Mouse (Mus musculus) hindbrain, postnatal 0 days (tissue): Measurements from ENCODE around the gene Ap2a2. TPM values are rescaled to one million over a fixed set of nuclear protein-coding genes. Genes with fewer than 3 reads are reported as not detected.

Experiments
- ATAC-seq: fragments of 200-750 bp; cut with Nextera tagmentation; 2 replicates; pipeline ENCODE4 v1.8.0; 2017; ENCODE audit warnings: mild to moderate bottlenecking, moderate TSS enrichment, moderate library complexity
- DNase-seq: peaks from one replicate; pipeline ENCODE4 v3.0.0-alpha.2; 2015; ENCODE audit warnings: low spot score
- H3K27ac ChIP-seq: fragments of 300-500 bp; sonication (generic); 2 replicates; pipeline ENCODE4 v1.5.1; 2014; ENCODE audit warnings: mild to moderate bottlenecking
- H3K27me3 ChIP-seq: fragments of 300-500 bp; sonication (generic); 2 replicates; pipeline ENCODE4 v1.6.1; 2014; ENCODE audit warnings: low read length, mixed read lengths; ENCODE audit not compliant: insufficient read depth
- H3K36me3 ChIP-seq: fragments of 300-500 bp; sonication (generic); 2 replicates; pipeline ENCODE4 v1.6.1; 2014; ENCODE audit warnings: low read length, mixed read lengths; ENCODE audit not compliant: insufficient read depth
- H3K4me1 ChIP-seq: fragments of 300-500 bp; sonication (generic); 2 replicates; pipeline ENCODE4 v1.6.1; 2014; ENCODE audit warnings: antibody characterized with exemption, low read length, mixed read lengths; ENCODE audit not compliant: insufficient read depth
- H3K4me2 ChIP-seq: fragments of 300-500 bp; sonication (generic); 2 replicates; pipeline ENCODE4 v1.6.1; 2014; ENCODE audit warnings: low read depth, mild to moderate bottlenecking, low read length, moderate library complexity, mixed read lengths
- H3K4me3 ChIP-seq: fragments of 300-500 bp; sonication (generic); 2 replicates; pipeline ENCODE4 v1.5.1; 2014; ENCODE audit warnings: low read length
- H3K9ac ChIP-seq: fragments of 300-500 bp; sonication (generic); replicated peaks from 2 replicates; pipeline ENCODE4 v1.6.1; 2014; ENCODE audit warnings: mild to moderate bottlenecking, low read length, moderate library complexity, mixed read lengths
- H3K9me3 ChIP-seq: fragments of 300-500 bp; sonication (generic); 2 replicates; pipeline ENCODE4 v1.6.1; 2016; ENCODE audit warnings: low read length, mixed read lengths
- CTCF ChIP-seq: IDR thresholded peaks from 2 replicates; pipeline ENCODE4 v1.5.1; 2016; ENCODE audit warnings: antibody characterized with exemption, control low read depth, low read depth
- WGBS: fragments of 180-500 bp; shearing (Covaris S2); extraction: QIAGEN DNeasy Blood & Tissue Kit; methylation state at CpG from one replicate; pipeline ENCODE4 v1.1.7; 2014; 5-methylcytosine and 5-hydroxymethylcytosine counted together
- polyA plus RNA-seq: library from polyadenylated mRNA; unstranded; fragments of >200 nt; fragmentation: Nextera tagmentation; extraction: Ambion mirVana; gene quantifications from 2 replicates; pipeline ENCODE4 v1.2.1, GENCODE M21; 2015
- total RNA-seq: library from RNA; depleted of rRNA; stranded (reverse); fragments of >200 nt; gene quantifications from 2 replicates; pipeline ENCODE4 v1.2.3, GENCODE M21; 2014

Ap2a2 gene
- total and polyA plus RNA-seq, 2 experiments from 2014 or later: 115 to 209 TPM

DNA sequence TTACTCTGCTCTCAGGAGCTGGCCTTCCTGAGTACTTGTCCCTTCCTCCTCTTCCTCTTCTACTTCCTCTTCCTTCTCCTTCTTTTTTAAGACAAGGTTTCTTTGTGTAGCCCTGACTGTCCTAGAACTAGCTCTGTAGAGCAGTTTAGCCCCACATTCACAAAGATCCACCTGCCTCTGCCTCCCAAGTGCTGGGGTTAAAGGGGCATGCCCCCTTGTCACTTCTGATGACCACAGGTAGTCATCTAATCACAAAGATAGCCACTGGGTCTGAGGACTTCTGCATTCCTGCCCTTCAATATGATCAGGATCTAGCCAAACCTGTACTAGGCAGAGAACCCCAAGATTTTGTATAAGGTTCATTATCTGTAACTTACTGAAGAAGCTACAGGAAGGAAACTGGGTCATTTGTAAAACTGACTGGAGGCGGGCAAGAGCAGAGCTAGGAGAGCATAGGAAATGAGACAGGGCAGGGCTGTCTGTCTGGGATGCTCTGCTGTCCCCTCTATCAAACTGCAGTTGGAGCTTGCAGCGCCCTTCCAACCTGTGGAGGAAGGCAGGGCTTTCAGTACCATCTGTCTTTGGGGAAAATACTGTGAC, 2.1 kb upstream of the Ap2a2 start:
- Histone ChIP-seq H3K36me3 (no peaks in the 10 kb centered on the region), H3K27me3 (no peaks in the 10 kb centered on the region), H3K4me3 (no peak overlapping the region), H3K27ac (no peak overlapping the region), H3K4me2 (no peak overlapping the region), H3K9ac (no peak overlapping the region), H3K4me1 (peaks cover 11% of the 10 kb centered on the region), H3K9me3 (no peaks in the 10 kb centered on the region)
- WGBS: 80% methylated on average over 2 of the region's 2 CpGs
- DNase-seq (no peak), ATAC-seq (no peak)
- no peak for TF ChIP-seq CTCF

DNA sequence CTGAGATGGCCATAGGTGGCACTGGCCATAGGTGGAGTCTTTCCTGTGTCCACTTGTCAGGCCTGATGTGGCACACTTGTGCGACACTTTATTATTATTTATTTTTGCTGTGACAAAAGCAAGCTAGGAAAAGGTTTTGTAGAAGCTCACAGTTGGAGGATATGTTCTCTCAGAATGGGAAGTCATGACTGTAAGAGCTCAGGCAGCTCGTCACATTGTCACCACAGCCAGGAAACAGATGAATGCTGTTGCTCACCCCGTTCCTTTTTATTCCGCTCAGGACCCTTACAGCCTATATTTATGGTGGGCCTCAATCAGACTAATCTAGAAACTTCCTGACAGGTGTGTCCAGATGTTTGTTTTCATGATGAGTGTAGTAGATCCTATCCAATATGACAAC, 1.5 kb upstream of the Ap2a2 start:
- no peak overlapping the region for H3K4me3 ChIP-seq
- WGBS: 89% methylated on average over 4 of the region's 4 CpGs
- no peak overlapping the region for H3K27ac ChIP-seq
- ATAC-seq: no peak
- DNase-seq: no peak
- H3K4me2 ChIP-seq: no peak overlapping the region
- TF ChIP-seq CTCF: no peak
- no peaks in the 10 kb centered on the region for H3K9me3 ChIP-seq
- no peaks in the 10 kb centered on the region for H3K27me3 ChIP-seq
- peaks cover 11% of the 10 kb centered on the region for H3K4me1 ChIP-seq
- H3K36me3 ChIP-seq: no peaks in the 10 kb centered on the region
- no peak overlapping the region for H3K9ac ChIP-seq

DNA sequence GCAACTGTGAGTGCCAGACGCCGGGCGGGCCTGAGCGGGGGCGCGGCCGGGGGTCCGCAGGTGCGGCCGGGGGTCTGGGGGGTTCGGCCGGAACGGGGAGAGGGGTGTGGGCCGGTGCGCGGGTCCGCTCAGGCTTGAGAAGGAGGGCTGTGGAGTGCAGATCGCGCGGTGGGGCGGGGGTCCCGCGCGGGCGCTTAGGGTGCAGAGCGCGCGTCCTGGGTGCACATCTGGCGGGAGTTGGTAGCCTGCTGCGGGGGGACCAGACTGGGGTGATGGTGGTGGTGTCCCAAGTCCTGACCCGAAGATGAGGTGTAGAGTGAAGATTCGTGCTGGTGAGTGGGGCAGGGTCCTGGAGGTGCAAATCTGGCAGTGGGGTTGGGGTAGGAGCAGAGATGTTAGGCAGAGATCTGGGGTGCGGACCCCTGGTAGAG, 463 bp downstream of the Ap2a2 start:
- ATAC-seq (peak; percentile 37), DNase-seq (no peak)
- Histone ChIP-seq H3K4me3 (peak overlapping the region; percentile 95), H3K9me3 (no peaks in the 10 kb centered on the region), H3K36me3 (no peaks in the 10 kb centered on the region), H3K4me2 (peak overlapping the region; percentile 91), H3K27me3 (no peaks in the 10 kb centered on the region), H3K4me1 (peaks cover 13% of the 10 kb centered on the region), H3K9ac (peak overlapping the region; percentile 94), H3K27ac (peak overlapping the region; percentile 89)
- no peak for TF ChIP-seq CTCF
- WGBS: 3% methylated on average over 32 of the region's 33 CpGs

DNA sequence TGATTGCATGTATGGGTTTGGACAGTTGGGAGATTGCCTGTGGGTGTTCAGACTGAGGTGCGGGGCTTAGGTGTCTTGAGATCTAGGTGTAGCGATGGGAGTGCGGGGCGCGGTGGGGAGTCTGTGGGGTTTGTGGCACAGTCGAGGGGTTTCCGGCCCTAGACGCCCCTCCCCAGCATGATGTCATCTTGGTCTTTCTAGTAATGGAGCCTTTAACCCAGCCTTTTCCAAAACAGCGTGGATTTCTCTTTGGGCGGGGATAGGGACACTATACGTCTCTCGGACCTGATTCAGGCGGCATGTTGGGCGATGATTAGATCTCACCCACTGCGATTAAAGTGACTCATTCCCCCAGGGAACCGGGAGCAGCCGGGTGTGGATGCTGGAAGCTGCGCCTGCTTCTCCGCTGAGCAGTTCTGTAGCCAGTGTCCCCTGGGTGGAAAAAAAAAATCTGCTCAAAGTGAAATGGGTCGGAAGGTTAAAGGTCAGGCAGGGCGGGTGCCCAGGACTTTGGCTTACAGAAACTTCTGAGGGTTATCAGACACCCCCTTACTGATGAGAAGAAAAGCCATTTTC, 967 bp downstream of the Ap2a2 start:
- DNase-seq (peak; percentile 66), ATAC-seq (peak; percentile 39)
- 1% methylated on average over 21 of the region's 21 CpGs for WGBS
- peak overlapping the region; percentile 95 for H3K4me3 ChIP-seq
- H3K9me3 ChIP-seq: no peaks in the 10 kb centered on the region
- no peaks in the 10 kb centered on the region for H3K36me3 ChIP-seq
- peak overlapping the region; percentile 89 for H3K27ac ChIP-seq
- H3K27me3 ChIP-seq: no peaks in the 10 kb centered on the region
- peak overlapping the region; percentile 94 for H3K9ac ChIP-seq
- TF ChIP-seq CTCF: no peak
- H3K4me1 ChIP-seq: peaks cover 14% of the 10 kb centered on the region
- peak overlapping the region; percentile 91 for H3K4me2 ChIP-seq

DNA sequence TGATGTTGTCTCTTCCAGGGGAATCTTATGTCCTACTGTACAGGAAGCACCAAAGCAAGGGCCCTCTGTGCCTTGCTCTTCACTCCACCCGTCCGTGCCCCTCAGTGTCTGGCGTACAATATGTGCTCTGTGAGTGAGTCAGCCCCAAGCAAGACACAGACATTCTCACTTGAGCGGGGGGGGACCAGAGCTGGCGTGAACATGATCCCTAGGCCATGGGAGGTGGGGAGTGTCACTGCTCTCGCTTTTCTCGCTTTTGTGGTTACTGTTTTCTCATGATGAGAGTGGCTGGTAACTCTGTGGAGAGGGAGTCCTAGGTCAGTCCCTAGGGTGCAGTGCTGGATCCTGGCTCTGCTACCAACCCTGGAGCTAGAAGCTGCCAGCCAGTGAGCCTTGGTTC, 2.6 kb downstream of the Ap2a2 start:
- no peak overlapping the region for H3K9ac ChIP-seq
- H3K27me3 ChIP-seq: no peaks in the 10 kb centered on the region
- H3K27ac ChIP-seq: no peak overlapping the region
- TF ChIP-seq CTCF: no peak
- no peak for DNase-seq
- ATAC-seq: no peak
- H3K4me3 ChIP-seq: no peak overlapping the region
- peaks cover 17% of the 10 kb centered on the region for H3K4me1 ChIP-seq
- 69% methylated on average over 7 of the region's 7 CpGs for WGBS
- H3K36me3 ChIP-seq: no peaks in the 10 kb centered on the region
- no peaks in the 10 kb centered on the region for H3K9me3 ChIP-seq
- no peak overlapping the region for H3K4me2 ChIP-seq

DNA sequence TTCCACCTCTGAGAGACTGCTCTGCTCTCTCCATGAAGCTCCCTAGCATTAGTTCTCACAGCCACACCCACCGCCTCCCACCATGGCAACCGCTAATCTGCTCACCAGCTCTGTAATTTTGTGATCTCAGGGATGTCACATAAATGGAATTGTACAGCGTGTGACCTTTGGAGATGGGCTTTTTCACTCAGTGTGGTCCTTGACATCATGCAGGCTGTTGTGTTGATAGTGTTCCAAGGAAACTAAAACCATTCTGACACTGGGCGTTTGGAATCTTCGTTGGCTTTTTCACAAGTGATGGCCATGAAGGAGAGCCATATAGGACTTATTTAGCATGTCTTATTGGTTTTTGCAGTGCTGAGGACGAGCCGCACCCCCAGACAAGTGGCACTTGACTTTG, 4.6 kb downstream of the Ap2a2 start:
- Histone ChIP-seq H3K9ac (no peak overlapping the region), H3K4me1 (peaks cover 12% of the 10 kb centered on the region; the same call in 1 of the 2 replicates), H3K9me3 (no peaks in the 10 kb centered on the region), H3K4me2 (no peak overlapping the region), H3K27me3 (no peaks in the 10 kb centered on the region), H3K27ac (0 out of 2 replicates have a peak overlapping the region, but pooled peaks have one; percentile 4), H3K36me3 (no peaks in the 10 kb centered on the region), H3K4me3 (no peak overlapping the region)
- WGBS: 69% methylated on average over 7 of the region's 7 CpGs
- no peak for TF ChIP-seq CTCF
- ATAC-seq (no peak), DNase-seq (no peak)

DNA sequence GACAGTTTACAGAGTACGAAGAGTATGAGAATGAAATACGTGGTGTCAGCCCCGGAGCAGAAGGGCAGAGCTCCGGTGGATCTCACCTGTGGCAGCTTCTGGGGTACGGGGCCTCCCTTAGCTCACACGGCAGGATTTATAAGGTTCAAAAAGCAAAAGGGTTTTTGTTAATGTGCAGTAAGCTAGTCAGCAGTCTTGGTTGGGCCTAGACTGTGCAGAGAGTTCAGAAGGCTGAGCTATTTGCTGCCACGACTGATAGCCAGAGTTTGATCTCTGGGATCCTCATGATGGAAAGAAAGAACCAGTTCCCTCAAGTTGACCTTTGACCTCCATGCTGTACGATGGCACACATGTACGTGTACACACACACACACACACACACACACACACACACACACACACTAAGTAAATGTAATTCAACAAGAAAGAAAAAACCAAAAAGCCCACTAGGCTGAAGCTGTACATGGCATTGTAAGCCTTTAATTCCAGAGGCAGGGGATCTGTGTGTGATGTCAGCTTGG, 7.4 kb downstream of the Ap2a2 start:
- H3K4me2 ChIP-seq: no peak overlapping the region
- no peaks in the 10 kb centered on the region for H3K36me3 ChIP-seq
- DNase-seq (no peak), ATAC-seq (no peak)
- no peak overlapping the region for H3K9ac ChIP-seq
- TF ChIP-seq CTCF: no peak
- no peak overlapping the region for H3K27ac ChIP-seq
- WGBS: 84% methylated on average over 9 of the region's 9 CpGs
- H3K9me3 ChIP-seq: no peaks in the 10 kb centered on the region
- H3K27me3 ChIP-seq: no peaks in the 10 kb centered on the region
- peaks cover 8% of the 10 kb centered on the region; the same call in 1 of the 2 replicates for H3K4me1 ChIP-seq
- no peak overlapping the region for H3K4me3 ChIP-seq
